Mouse (Mus musculus): ENCODE results near the gene Gfod2.

DNA sequence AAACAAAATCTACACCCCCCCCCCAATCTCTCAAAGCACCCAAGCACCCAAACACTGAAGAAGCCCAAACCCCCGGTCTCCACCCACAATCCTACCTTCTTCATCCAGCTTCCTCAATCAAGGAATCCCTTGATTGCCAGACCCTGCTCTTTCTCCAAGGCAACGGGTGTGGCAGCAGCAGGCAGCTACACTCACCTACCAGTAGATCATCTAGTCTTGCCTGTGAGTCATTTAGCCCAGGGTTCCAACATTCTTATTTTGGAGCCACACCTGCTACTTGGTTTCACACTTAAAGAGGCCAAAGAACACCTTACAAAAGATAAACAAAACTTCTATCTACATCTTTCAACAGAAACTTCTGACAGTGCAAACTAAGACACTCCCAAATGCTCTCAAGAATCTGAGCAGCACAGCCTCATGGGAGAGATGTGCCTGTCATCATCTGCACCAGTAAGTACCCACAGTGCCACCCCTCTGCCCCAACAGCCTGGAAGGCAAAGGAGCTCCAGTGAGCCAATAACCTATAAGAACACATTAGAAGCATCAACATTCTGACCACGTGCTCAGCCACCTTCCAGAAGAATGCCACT is 35.6 kb upstream of the Gfod2 start:
- TF ChIP-seq POLR2A (IDR thresholded peaks at IDR 0.05; ENCODE audit: insufficient read depth, low read length): no peak
- TF ChIP-seq CTCF (IDR thresholded peaks at IDR 0.05; ENCODE audit: low read depth, low read length): no peak

Data from ES-Bruce4 (cell line).